Mouse (Mus musculus) hindbrain, postnatal 0 days (tissue): ENCODE measurements around the gene Klhl12. TPM values are rescaled to one million over a fixed set of nuclear protein-coding genes. Genes with fewer than 3 reads are reported as not detected.

Source experiments
- ATAC-seq: fragments of 200-750 bp; cut with Nextera tagmentation; 2 replicates; pipeline ENCODE4 v1.8.0; 2017; ENCODE audit warnings: mild to moderate bottlenecking, moderate TSS enrichment, moderate library complexity
- DNase-seq: peaks from one replicate; pipeline ENCODE4 v3.0.0-alpha.2; 2015; ENCODE audit warnings: low spot score
- H3K27ac ChIP-seq: fragments of 300-500 bp; sonication (generic); 2 replicates; pipeline ENCODE4 v1.5.1; 2014; ENCODE audit warnings: mild to moderate bottlenecking
- H3K27me3 ChIP-seq: fragments of 300-500 bp; sonication (generic); 2 replicates; pipeline ENCODE4 v1.6.1; 2014; ENCODE audit warnings: low read length, mixed read lengths; ENCODE audit not compliant: insufficient read depth
- H3K36me3 ChIP-seq: fragments of 300-500 bp; sonication (generic); 2 replicates; pipeline ENCODE4 v1.6.1; 2014; ENCODE audit warnings: low read length, mixed read lengths; ENCODE audit not compliant: insufficient read depth
- H3K4me1 ChIP-seq: fragments of 300-500 bp; sonication (generic); 2 replicates; pipeline ENCODE4 v1.6.1; 2014; ENCODE audit warnings: antibody characterized with exemption, low read length, mixed read lengths; ENCODE audit not compliant: insufficient read depth
- H3K4me2 ChIP-seq: fragments of 300-500 bp; sonication (generic); 2 replicates; pipeline ENCODE4 v1.6.1; 2014; ENCODE audit warnings: low read depth, mild to moderate bottlenecking, low read length, moderate library complexity, mixed read lengths
- H3K4me3 ChIP-seq: fragments of 300-500 bp; sonication (generic); 2 replicates; pipeline ENCODE4 v1.5.1; 2014; ENCODE audit warnings: low read length
- H3K9ac ChIP-seq: fragments of 300-500 bp; sonication (generic); replicated peaks from 2 replicates; pipeline ENCODE4 v1.6.1; 2014; ENCODE audit warnings: mild to moderate bottlenecking, low read length, moderate library complexity, mixed read lengths
- H3K9me3 ChIP-seq: fragments of 300-500 bp; sonication (generic); 2 replicates; pipeline ENCODE4 v1.6.1; 2016; ENCODE audit warnings: low read length, mixed read lengths
- CTCF ChIP-seq: IDR thresholded peaks from 2 replicates; pipeline ENCODE4 v1.5.1; 2016; ENCODE audit warnings: antibody characterized with exemption, control low read depth, low read depth
- WGBS: fragments of 180-500 bp; shearing (Covaris S2); extraction: QIAGEN DNeasy Blood & Tissue Kit; methylation state at CpG from one replicate; pipeline ENCODE4 v1.1.7; 2014; 5-methylcytosine and 5-hydroxymethylcytosine counted together
- polyA plus RNA-seq: library from polyadenylated mRNA; unstranded; fragments of >200 nt; fragmentation: Nextera tagmentation; extraction: Ambion mirVana; gene quantifications from 2 replicates; pipeline ENCODE4 v1.2.1, GENCODE M21; 2015
- total RNA-seq: library from RNA; depleted of rRNA; stranded (reverse); fragments of >200 nt; gene quantifications from 2 replicates; pipeline ENCODE4 v1.2.3, GENCODE M21; 2014; rRNA removed

Klhl12 gene
- 25.6 and 28.5 TPM in 2 replicates for total RNA-seq
- polyA plus RNA-seq = 35.1 and 36.9 TPM in 2 replicates

DNA sequence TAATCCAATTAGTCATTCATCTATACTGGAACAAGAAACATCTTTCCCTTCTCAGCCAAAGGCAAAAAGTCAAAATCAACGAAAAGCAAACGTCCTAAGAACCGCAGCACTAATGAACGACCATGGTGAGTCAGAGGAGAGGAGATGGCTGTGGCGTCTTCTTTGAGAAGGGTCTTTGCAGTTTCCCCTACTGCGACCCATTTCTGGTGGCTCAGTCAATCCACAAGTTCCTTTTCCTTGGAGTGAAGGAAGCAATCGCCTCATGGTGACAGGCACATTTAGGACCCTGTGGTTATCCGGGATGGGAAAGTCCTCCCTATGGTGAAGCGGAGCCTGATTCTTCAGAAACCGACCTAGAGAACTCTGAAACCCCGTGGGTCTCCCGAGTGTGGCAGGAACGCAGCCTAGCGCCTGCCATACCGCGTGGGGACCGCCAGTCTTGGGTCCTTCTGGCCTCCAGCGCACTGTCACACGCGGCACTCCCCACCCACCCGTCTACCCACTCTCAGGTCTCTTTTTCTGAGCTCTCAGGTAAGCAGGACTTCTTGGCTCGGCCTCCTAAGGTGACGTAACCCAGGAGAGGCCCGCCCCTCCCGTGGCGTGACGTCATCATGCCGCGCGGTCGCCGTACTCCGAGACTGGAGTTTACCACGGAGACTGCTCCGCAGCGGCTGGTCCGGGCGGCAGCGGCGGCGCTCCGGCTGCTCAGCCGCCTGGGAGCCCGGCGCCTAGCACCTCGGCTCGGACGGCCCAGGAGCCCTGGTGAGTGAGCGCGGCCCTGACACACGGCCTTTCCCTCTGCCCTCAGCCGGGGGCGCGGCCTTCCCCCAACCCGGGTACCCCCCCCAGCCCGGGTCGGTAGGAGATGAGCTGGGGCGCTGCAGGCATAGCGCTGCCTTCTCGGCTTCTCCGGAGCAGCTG lies at the start of gene Klhl12:
Gene Klhl12 (plus strand): TSS at position 628 of the 921 bp plus-strand sequence.
- DNase-seq (peak; percentile 94), ATAC-seq (peak; percentile 95)
- Histone ChIP-seq H3K27me3 (no peaks in the 10 kb centered on the region), H3K9me3 (no peaks in the 10 kb centered on the region), H3K4me1 (no peaks in the 10 kb centered on the region; the same call in 1 of the 2 replicates), H3K27ac (peak within 1 kb of the TSS; percentile 76), H3K36me3 (peaks cover 13% of the 10 kb centered on the region), H3K4me3 (peak within 1 kb of the TSS; percentile 99), H3K9ac (peak within 1 kb of the TSS; percentile 89), H3K4me2 (peak within 1 kb of the TSS; percentile 69)
- no peak; the same call in 1 of the 2 replicates for TF ChIP-seq CTCF
- WGBS = 2% methylated on average over 60 of the region's 61 CpGs

DNA sequence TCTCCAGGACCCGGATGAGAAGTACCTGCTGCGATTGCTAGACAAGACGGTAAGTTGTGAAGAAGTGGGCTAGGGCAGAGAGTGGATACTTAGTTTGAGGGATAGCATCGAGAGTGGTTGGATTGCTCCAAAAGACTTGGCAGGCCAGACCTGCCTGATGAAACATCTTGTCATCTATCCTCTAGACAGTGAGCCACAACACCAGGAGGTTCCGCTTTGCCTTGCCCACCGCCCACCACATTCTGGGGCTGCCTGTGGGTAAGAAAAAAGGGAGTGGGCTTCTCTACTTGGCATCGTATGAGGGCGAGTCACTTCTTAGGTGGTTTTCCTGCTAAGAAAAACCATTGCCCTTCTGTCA lies 48.9 kb upstream of the Klhl12 start:
- WGBS = 33% methylated on average over 8 of the region's 8 CpGs
- H3K27me3 ChIP-seq = no peaks in the 10 kb centered on the region
- ATAC-seq (no peak; the same call in 1 of the 2 replicates), DNase-seq (no peak)
- H3K27ac ChIP-seq = no peak overlapping the region
- H3K4me2 ChIP-seq = peak overlapping the region; percentile 99
- no peaks in the 10 kb centered on the region for H3K9me3 ChIP-seq
- peak overlapping the region; percentile 73 for H3K4me3 ChIP-seq
- H3K4me1 ChIP-seq = no peaks in the 10 kb centered on the region
- peak overlapping the region; percentile 64 for H3K9ac ChIP-seq
- no peak for TF ChIP-seq CTCF
- no peaks in the 10 kb centered on the region for H3K36me3 ChIP-seq

DNA sequence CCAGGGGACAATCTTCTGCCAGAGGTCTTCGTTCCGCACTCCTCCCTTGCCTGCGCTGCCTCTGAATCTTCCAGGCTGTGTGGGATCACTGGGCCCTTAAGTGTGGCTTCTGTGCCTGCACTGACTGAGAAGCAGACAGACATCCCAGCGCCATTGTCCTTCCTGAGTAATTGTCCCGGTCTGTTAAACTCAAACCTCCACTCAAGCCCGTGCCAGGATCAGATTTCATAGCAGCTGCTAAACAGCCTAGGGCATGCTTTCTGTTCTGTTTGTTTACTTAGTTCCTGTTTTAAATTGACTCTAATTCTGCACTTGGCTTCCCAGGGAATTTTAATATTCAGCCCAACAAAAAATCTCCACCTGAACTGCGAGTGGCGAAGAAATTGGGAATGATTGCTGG lies 47.3 kb upstream of the Klhl12 start:
- H3K4me1 ChIP-seq = no peaks in the 10 kb centered on the region
- H3K4me2 ChIP-seq = no peak overlapping the region
- H3K36me3 ChIP-seq = no peaks in the 10 kb centered on the region
- no peak overlapping the region for H3K9ac ChIP-seq
- no peak for TF ChIP-seq CTCF
- H3K27ac ChIP-seq = no peak overlapping the region
- no peak overlapping the region for H3K4me3 ChIP-seq
- H3K9me3 ChIP-seq = no peaks in the 10 kb centered on the region
- DNase-seq = no peak
- WGBS = 71% methylated on average over 8 of the region's 8 CpGs
- no peak for ATAC-seq
- no peaks in the 10 kb centered on the region for H3K27me3 ChIP-seq

DNA sequence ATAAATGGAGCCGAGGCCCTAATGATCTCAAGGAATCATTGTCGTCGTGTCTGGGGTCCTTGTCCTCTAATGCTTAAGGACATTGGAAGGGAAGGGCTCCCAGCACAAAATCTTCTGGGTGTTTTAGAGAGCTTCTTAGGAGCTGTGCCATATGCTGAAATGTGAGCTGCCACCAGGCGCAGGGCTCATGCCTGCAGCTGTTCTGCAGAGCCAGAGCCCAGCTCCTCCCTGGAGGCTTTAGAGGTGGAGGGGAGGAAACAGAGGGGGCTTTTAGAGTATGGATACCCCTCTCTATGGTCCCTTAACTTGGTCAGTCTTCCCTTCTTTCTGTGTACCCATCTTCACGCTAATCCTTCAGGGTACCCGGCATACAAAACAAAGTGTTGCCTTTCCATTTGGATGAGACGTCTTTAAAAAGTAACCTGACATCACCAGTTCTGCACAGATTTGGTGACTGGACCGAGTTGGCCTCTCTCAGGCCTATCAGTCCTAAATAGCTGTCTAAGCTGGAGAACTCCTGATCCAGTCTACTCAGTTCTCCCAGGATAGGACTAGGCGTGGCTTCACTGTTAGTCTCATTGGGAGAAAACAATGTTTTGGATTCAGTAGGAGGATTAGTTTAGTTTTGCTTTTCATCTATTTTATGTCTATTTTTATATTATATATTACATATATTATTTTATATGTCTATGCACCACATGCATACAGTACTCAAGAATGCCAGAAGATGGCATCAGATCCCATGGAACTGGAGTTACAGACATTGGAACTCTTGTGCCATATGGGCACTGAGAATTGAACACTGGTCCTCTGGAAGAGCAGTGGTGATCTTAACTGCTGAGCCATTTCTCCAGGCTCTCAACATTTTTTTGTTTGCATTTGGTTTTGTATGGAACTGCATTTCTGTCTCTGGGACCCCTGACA lies 43.4 kb upstream of the Klhl12 start:
- H3K27me3 ChIP-seq = no peaks in the 10 kb centered on the region
- no peak overlapping the region for H3K4me3 ChIP-seq
- ATAC-seq (no peak), DNase-seq (no peak)
- peaks cover 12% of the 10 kb centered on the region for H3K4me1 ChIP-seq
- H3K27ac ChIP-seq = no peak overlapping the region
- H3K9ac ChIP-seq = no peak overlapping the region
- H3K9me3 ChIP-seq = no peaks in the 10 kb centered on the region
- H3K36me3 ChIP-seq = no peaks in the 10 kb centered on the region
- H3K4me2 ChIP-seq = no peak overlapping the region
- WGBS = 88% methylated on average over 9 of the region's 9 CpGs
- no peak for TF ChIP-seq CTCF

DNA sequence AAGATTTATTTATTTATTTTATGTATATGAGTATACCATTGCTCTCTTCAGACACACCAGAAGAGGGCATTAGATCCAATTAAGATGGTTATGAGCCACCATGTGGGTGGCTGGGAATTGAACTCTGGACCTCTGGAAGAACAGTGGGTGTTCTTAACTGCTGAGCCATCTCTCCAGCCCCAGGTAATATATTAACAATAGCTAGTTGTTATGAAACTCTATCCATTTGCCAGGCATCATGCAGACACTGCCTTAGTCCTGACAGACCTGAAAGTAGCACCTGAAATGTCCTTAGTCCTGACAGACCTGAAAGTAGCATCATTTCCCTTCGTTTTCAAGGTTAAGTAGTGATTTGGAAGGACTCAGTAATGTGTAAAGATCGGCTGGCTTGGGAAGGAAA lies 41.3 kb upstream of the Klhl12 start:
- Histone ChIP-seq H3K4me1 (peaks cover 12% of the 10 kb centered on the region), H3K4me3 (no peak overlapping the region), H3K4me2 (no peak overlapping the region), H3K36me3 (no peaks in the 10 kb centered on the region), H3K9ac (no peak overlapping the region), H3K27me3 (no peaks in the 10 kb centered on the region), H3K9me3 (no peaks in the 10 kb centered on the region), H3K27ac (no peak overlapping the region)
- ATAC-seq (no peak), DNase-seq (no peak)
- no peak for TF ChIP-seq CTCF
- WGBS = 64% methylated on average over 2 of the region's 2 CpGs

DNA sequence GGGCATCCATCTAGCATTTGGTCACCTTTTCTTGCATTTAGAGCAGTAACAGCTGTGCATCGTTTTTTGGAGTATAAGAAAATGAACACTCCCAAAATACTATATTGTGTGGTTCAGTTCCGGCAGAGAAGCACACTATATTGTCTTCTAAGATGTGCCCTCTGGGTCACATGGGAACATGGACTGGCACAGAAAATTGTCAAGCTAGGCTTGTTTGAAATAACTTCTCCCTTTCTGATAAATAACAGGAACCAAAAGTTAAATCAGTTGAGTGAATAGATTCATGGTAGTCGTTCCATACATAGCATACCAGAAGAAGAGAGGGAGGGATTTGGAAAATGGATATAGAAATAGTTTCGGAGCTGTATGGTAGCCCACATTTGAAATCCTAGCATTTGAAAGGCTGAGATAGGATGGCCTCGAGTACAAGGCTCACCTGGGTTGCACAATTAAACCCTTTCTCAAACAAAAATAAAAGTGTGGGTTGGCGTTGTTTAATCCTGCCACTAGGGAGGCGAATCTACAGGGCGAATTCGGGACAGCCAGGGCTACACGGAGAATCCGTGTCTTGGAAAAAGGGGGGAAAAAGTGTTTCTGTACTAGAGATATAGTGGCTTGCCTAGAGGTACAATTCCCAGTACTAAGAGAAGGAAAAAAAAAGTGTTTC lies 40.7 kb upstream of the Klhl12 start:
- no peaks in the 10 kb centered on the region for H3K9me3 ChIP-seq
- peak; percentile 59 for TF ChIP-seq CTCF
- no peak for DNase-seq

More for the DNA sequence above, 40.7 kb upstream of the Klhl12 start:
- peak; percentile 62 for ATAC-seq
- Histone ChIP-seq H3K27me3 (no peaks in the 10 kb centered on the region), H3K27ac (peak overlapping the region; percentile 62), H3K4me3 (peak overlapping the region; percentile 96), H3K9ac (peak overlapping the region; percentile 91; the same call in 1 of the 2 replicates), H3K4me2 (peak overlapping the region; percentile 76), H3K4me1 (peaks cover 12% of the 10 kb centered on the region), H3K36me3 (no peaks in the 10 kb centered on the region)
- WGBS = 10% methylated on average over 11 of the region's 11 CpGs
